Mouse (Mus musculus) liver, postnatal 0 days (tissue): ENCODE data around the gene Map2k5. TPM values are rescaled to one million over a fixed set of nuclear protein-coding genes. Genes with fewer than 3 reads are reported as not detected.

ENCODE experiments used
- ATAC-seq: fragments of 200-750 bp; cut with Nextera tagmentation; 2 replicates; pipeline ENCODE4 v1.8.0; 2017; ENCODE audit warnings: mild to moderate bottlenecking, moderate library complexity
- DNase-seq: peaks from one replicate; pipeline ENCODE4 v3.0.0-alpha.2; 2016
- H3K27ac ChIP-seq: fragments of 300-500 bp; sonication (generic); 2 replicates; pipeline ENCODE4 v1.5.1; 2014; ENCODE audit warnings: antibody characterized with exemption, moderate library complexity, mild to moderate bottlenecking, low read depth
- H3K27me3 ChIP-seq: fragments of 300-500 bp; sonication (generic); 2 replicates; pipeline ENCODE4 v1.6.1; 2014; ENCODE audit warnings: low read length, control low read depth, mixed read lengths; ENCODE audit not compliant: insufficient read depth
- H3K36me3 ChIP-seq: fragments of 300-500 bp; sonication (generic); replicated peaks from 2 replicates; pipeline ENCODE4 v1.6.1; 2014; ENCODE audit warnings: mild to moderate bottlenecking, control low read depth, low read length, moderate library complexity, mixed read lengths; ENCODE audit not compliant: insufficient read depth
- H3K4me1 ChIP-seq: fragments of 300-500 bp; sonication (generic); 2 replicates; pipeline ENCODE4 v1.6.1; 2014; ENCODE audit warnings: antibody characterized with exemption, mild to moderate bottlenecking, control low read depth; ENCODE audit not compliant: insufficient read depth
- H3K4me2 ChIP-seq: fragments of 300-500 bp; sonication (generic); 2 replicates; pipeline ENCODE4 v1.6.1; 2014; ENCODE audit warnings: low read depth, mild to moderate bottlenecking, low read length, moderate library complexity, mixed read lengths
- H3K4me3 ChIP-seq: fragments of 300-500 bp; sonication (generic); 2 replicates; pipeline ENCODE4 v1.5.1; 2014; ENCODE audit warnings: low read depth, low read length
- H3K9ac ChIP-seq: fragments of 300-500 bp; sonication (generic); replicated peaks from 2 replicates; pipeline ENCODE4 v1.6.1; 2014; ENCODE audit warnings: mild to moderate bottlenecking, moderate library complexity
- H3K9me3 ChIP-seq: fragments of 300-500 bp; sonication (generic); 2 replicates; pipeline ENCODE4 v1.6.1; 2016; ENCODE audit warnings: mild to moderate bottlenecking, control low read depth, low read length, mixed read lengths
- CTCF ChIP-seq: sonication (generic); IDR thresholded peaks from 2 replicates; pipeline ENCODE4 v1.5.1; 2016; ENCODE audit warnings: antibody characterized with exemption, low read depth
- EP300 ChIP-seq: IDR thresholded peaks from 2 replicates; pipeline ENCODE4 v1.6.1; 2016; ENCODE audit warnings: antibody characterized with exemption, low read depth, mild to moderate bottlenecking
- WGBS: fragments of 180-500 bp; shearing (Covaris S2); extraction: QIAGEN DNeasy Blood & Tissue Kit; methylation state at CpG from one replicate; pipeline ENCODE4 v1.1.7; 2014; ENCODE audit not compliant: insufficient replicate concordance; 5-methylcytosine and 5-hydroxymethylcytosine counted together
- polyA plus RNA-seq: library from polyadenylated mRNA; unstranded; fragments of >200 nt; fragmentation: Nextera tagmentation; extraction: Ambion mirVana; gene quantifications from 2 replicates; pipeline ENCODE4 v1.2.1, GENCODE M21; 2015

The Map2k5 gene
- polyA plus RNA-seq, 1 experiment from 2014 or later: 9.1 TPM

- ATAC-seq (no peak), DNase-seq (no peak)
- WGBS: 85% methylated on average over 6 of the region's 6 CpGs
- H3K9ac ChIP-seq: no peak overlapping the region
- no peak overlapping the region for H3K27ac ChIP-seq
- no peaks in the 10 kb centered on the region for H3K9me3 ChIP-seq
- peaks cover 12% of the 10 kb centered on the region; the same call in 1 of the 2 replicates for H3K36me3 ChIP-seq
- no peaks in the 10 kb centered on the region for H3K27me3 ChIP-seq
- H3K4me2 ChIP-seq: no peak overlapping the region
- no peak for TF ChIP-seq EP300
- peak; percentile 36 for TF ChIP-seq CTCF
- no peaks in the 10 kb centered on the region for H3K4me1 ChIP-seq
- no peak overlapping the region for H3K4me3 ChIP-seq
These were observed 46.5 kb downstream of the Map2k5 start for GRCm38 (mm10) chr9:63331246-63331645.

DNA sequence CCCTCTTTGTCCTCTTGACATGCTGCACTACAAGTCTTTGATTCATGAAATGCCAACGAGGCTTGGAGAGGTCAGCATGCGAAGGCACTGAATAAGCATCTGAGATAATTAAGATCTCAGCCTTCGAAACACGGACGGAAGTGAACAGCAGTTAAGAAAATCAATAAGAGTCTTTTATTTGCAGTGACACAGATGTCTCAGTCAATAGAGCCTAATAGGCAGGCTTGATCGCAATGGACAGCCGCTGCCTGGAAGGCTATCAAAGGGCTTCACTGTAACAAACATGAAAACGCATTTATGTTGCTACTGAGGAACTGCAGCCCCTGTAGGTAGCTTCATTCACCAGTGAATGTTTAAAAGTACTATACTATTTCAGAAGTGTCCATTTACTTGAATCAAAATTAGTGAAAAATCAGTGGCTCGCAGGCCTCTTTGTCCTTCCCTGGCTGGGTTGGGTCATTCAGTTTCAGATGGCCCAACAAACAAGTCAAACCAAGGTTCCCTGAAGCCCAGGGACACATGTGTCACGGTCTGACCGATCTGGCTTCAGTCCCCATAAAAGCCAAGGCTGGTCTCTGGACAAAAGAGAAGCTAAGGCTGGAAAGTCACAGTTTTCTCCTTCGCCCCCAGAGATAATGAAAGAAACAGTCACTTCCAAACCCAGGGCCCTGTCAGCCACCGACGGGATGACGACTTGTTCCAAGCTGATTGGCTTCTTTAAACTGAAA is 48.6 kb downstream of the Map2k5 start:
- 83% methylated on average over 15 of the region's 15 CpGs for WGBS

GRCm38 (mm10) chr9:63315231-63315630 is 62.5 kb downstream of the Map2k5 start:
- peaks cover 4% of the 10 kb centered on the region for H3K36me3 ChIP-seq
- H3K27me3 ChIP-seq: no peaks in the 10 kb centered on the region
- no peak overlapping the region for H3K9ac ChIP-seq
- no peak for DNase-seq
- no peak overlapping the region for H3K4me3 ChIP-seq
- no peak overlapping the region for H3K27ac ChIP-seq
- H3K4me1 ChIP-seq: no peaks in the 10 kb centered on the region
- no peak overlapping the region for H3K4me2 ChIP-seq
- no peaks in the 10 kb centered on the region for H3K9me3 ChIP-seq
- TF ChIP-seq CTCF: no peak
- TF ChIP-seq EP300: no peak
- no peak for ATAC-seq

More for the DNA sequence above, 48.6 kb downstream of the Map2k5 start:
- Histone ChIP-seq H3K27ac (no peak overlapping the region), H3K36me3 (peaks cover 16% of the 10 kb centered on the region), H3K4me1 (no peaks in the 10 kb centered on the region), H3K9me3 (no peaks in the 10 kb centered on the region), H3K4me3 (no peak overlapping the region), H3K4me2 (no peak overlapping the region), H3K9ac (no peak overlapping the region), H3K27me3 (no peaks in the 10 kb centered on the region)
- ATAC-seq (no peak), DNase-seq (no peak)
- TF ChIP-seq CTCF: no peak
- no peak for TF ChIP-seq EP300

DNA sequence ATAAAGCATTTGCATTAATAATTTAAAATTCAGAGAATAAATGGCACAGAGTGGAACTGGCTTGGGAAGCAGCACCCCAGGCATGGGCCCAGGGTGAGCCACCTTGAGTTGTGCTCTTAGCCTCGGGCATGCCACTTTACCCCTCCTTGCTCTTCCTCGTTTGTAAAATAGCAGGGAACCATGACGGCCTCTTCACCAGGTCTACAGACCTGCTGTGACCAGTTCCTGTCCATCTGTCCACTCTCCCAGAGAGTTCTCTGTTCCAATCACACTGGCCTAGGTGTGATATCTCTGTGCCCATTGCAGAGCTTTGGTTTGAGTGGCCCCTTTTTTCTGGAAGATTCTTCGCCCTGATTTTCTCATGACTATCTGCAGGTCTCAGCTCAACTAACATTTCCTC is 63.6 kb downstream of the Map2k5 start:
- ATAC-seq: no peak
- H3K4me2 ChIP-seq: no peak overlapping the region
- peaks cover 4% of the 10 kb centered on the region for H3K36me3 ChIP-seq
- H3K27me3 ChIP-seq: no peaks in the 10 kb centered on the region
- TF ChIP-seq CTCF (no peak), EP300 (no peak)
- 80% methylated on average over 4 of the region's 4 CpGs for WGBS
- no peaks in the 10 kb centered on the region for H3K4me1 ChIP-seq
- no peaks in the 10 kb centered on the region for H3K9me3 ChIP-seq
- no peak for DNase-seq
- no peak overlapping the region for H3K27ac ChIP-seq
- no peak overlapping the region for H3K4me3 ChIP-seq
- no peak overlapping the region for H3K9ac ChIP-seq

GRCm38 (mm10) chr9:63309956-63310355 is 67.7 kb downstream of the Map2k5 start:
- WGBS: 84% methylated on average over 6 of the region's 6 CpGs
- TF ChIP-seq CTCF: no peak
- TF ChIP-seq EP300: no peak
- DNase-seq: no peak

GRCm38 (mm10) chr9:63309008-63309407 is 68.7 kb downstream of the Map2k5 start:
- Histone ChIP-seq H3K4me2 (no peak overlapping the region), H3K27me3 (no peaks in the 10 kb centered on the region), H3K27ac (no peak overlapping the region), H3K4me1 (no peaks in the 10 kb centered on the region), H3K4me3 (no peak overlapping the region), H3K36me3 (no peaks in the 10 kb centered on the region), H3K9me3 (no peaks in the 10 kb centered on the region), H3K9ac (no peak overlapping the region)
- ATAC-seq: peak; percentile 27; the same call in 1 of the 2 replicates
- TF ChIP-seq EP300 (no peak), CTCF (no peak)
- whole genome bisulfite sequencing: 16% methylated on average over 5 of the region's 5 CpGs
- DNase-seq: no peak

More at GRCm38 (mm10) chr9:63309956-63310355, 67.7 kb downstream of the Map2k5 start:
- no peaks in the 10 kb centered on the region for H3K4me1 ChIP-seq
- no peak overlapping the region for H3K27ac ChIP-seq
- no peaks in the 10 kb centered on the region for H3K9me3 ChIP-seq
- H3K27me3 ChIP-seq: no peaks in the 10 kb centered on the region
- H3K9ac ChIP-seq: no peak overlapping the region
- H3K4me2 ChIP-seq: no peak overlapping the region
- ATAC-seq: no peak
- H3K4me3 ChIP-seq: no peak overlapping the region
- H3K36me3 ChIP-seq: no peaks in the 10 kb centered on the region

DNA sequence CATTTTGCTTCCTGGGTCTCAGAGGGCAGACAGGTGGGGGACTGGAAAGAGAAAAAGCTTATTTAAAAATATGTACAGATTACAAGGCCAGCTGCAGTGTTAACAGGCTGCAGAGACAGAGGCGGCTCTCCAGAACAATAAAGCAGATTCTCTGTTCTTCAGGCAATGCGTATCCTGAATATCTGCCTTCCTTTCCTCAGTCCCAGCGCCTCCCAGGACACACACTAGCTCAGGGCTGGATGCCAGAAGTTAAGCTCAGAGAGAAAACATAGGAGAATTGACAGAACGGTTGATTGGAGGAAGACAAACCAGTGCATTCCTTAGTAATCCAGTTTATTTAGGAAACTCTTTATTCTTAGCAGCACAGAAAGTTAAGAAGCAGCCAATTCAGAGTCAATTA is 69.3 kb downstream of the Map2k5 start:
- Histone ChIP-seq H3K9ac (no peak overlapping the region), H3K4me2 (no peak overlapping the region), H3K9me3 (no peaks in the 10 kb centered on the region), H3K4me3 (no peak overlapping the region), H3K4me1 (no peaks in the 10 kb centered on the region), H3K27ac (no peak overlapping the region), H3K36me3 (no peaks in the 10 kb centered on the region), H3K27me3 (no peaks in the 10 kb centered on the region)
- no peak for ATAC-seq
- DNase-seq: no peak
- WGBS: 82% methylated on average over 4 of the region's 4 CpGs
- TF ChIP-seq EP300: no peak
- TF ChIP-seq CTCF: no peak
